Mouse (Mus musculus): ENCODE data around the gene Per1.

GRCm38 (mm10) chr11:69096360-69096986, 1.5 kb downstream of the Per1 start:
- no peak for TF ChIP-seq CTCF (IDR thresholded peaks at IDR 0.05; ENCODE audit: borderline replicate concordance, extremely low read depth, insufficient read depth, insufficient read length)
- no peak for TF ChIP-seq POLR2A (IDR thresholded peaks at IDR 0.05; ENCODE audit: borderline replicate concordance, extremely low read depth, insufficient read depth, insufficient read length, poor library complexity, severe bottlenecking)

Data from brain, embryonic 14.5 days (tissue).